Mouse (Mus musculus): ENCODE data around the gene Lyve1.

Lyve1 gene

GRCm38 (mm10) chr7:110854519-110854918, 8.5 kb downstream of the Lyve1 start:
- DNase-seq (ENCODE audit: low read depth, low spot score): peak; percentile 69

GRCm38 (mm10) chr7:110853611-110854010, 9.4 kb downstream of the Lyve1 start:
- DNase-seq (ENCODE audit: low read depth, low spot score): no peak

- no peak for DNase-seq (ENCODE audit: low read depth, low spot score)
Measured at GRCm38 (mm10) chr7:110851541-110852203, 11.4 kb downstream of the Lyve1 start.

GRCm38 (mm10) chr7:110848371-110848770, 14.7 kb downstream of the Lyve1 start:
- DNase-seq (ENCODE audit: low read depth, low spot score): no peak

GRCm38 (mm10) chr7:110847321-110847720, 15.7 kb downstream of the Lyve1 start:
- no peak for DNase-seq (ENCODE audit: low read depth, low spot score)

- peak; percentile 90 for DNase-seq (ENCODE audit: low read depth, low spot score)
Measured at GRCm38 (mm10) chr7:110843916-110844874, 18.8 kb downstream of the Lyve1 start, which contains the start of gene Rnf141. Gene Rnf141 (minus strand): TSS chr7:110844457.

- DNase-seq (ENCODE audit: low read depth, low spot score): no peak
Measured at GRCm38 (mm10) chr7:110840332-110840731, 22.7 kb downstream of the Lyve1 start.

GRCm38 (mm10) chr7:110834522-110834921, 28.5 kb downstream of the Lyve1 start:
- DNase-seq (ENCODE audit: low read depth, low spot score): no peak

- DNase-seq (ENCODE audit: low read depth, low spot score): no peak
Measured at GRCm38 (mm10) chr7:110834018-110834417, 29.0 kb downstream of the Lyve1 start.

- no peak for DNase-seq (ENCODE audit: low read depth, low spot score)
Measured at GRCm38 (mm10) chr7:110833024-110833423, 30.0 kb downstream of the Lyve1 start.

- DNase-seq (ENCODE audit: low read depth, low spot score): no peak
Measured at GRCm38 (mm10) chr7:110823995-110824953, 38.8 kb downstream of the Lyve1 start.

GRCm38 (mm10) chr7:110823593-110823992, 39.4 kb downstream of the Lyve1 start:
- DNase-seq (ENCODE audit: low read depth, low spot score): no peak

- no peak for DNase-seq (ENCODE audit: low read depth, low spot score)
Measured at GRCm38 (mm10) chr7:110823076-110823475, 40.0 kb downstream of the Lyve1 start.

GRCm38 (mm10) chr7:110822055-110822454, 41.0 kb downstream of the Lyve1 start:
- DNase-seq (ENCODE audit: low read depth, low spot score): no peak

- DNase-seq (ENCODE audit: low read depth, low spot score): peak; percentile 66
Measured at GRCm38 (mm10) chr7:110821653-110822052, 41.4 kb downstream of the Lyve1 start.

- DNase-seq (ENCODE audit: low read depth, low spot score): peak; percentile 65
Measured at GRCm38 (mm10) chr7:110821068-110821467, 42.0 kb downstream of the Lyve1 start.

GRCm38 (mm10) chr7:110818787-110819350, 44.2 kb downstream of the Lyve1 start:
- no peak for DNase-seq (ENCODE audit: low read depth, low spot score)

- no peak for DNase-seq (ENCODE audit: low read depth, low spot score)
Measured at GRCm38 (mm10) chr7:110818206-110818605, 44.8 kb downstream of the Lyve1 start.

GRCm38 (mm10) chr7:110816037-110816436, 47.0 kb downstream of the Lyve1 start:
- no peak for DNase-seq (ENCODE audit: low read depth, low spot score)

GRCm38 (mm10) chr7:110813983-110814382, 49.1 kb downstream of the Lyve1 start:
- DNase-seq (ENCODE audit: low read depth, low spot score): no peak

- no peak for DNase-seq (ENCODE audit: low read depth, low spot score)
Measured at GRCm38 (mm10) chr7:110811529-110811928, 51.5 kb downstream of the Lyve1 start.
